Mouse (Mus musculus): ENCODE results near the gene Myom1. TPM values are rescaled to one million over a fixed set of nuclear protein-coding genes. Genes with fewer than 3 reads are reported as not detected.
A peak's percentile ranks its signal among the peaks of the same experiment; 100 is the strongest.

The Myom1 gene
- polyA plus RNA-seq, 1 experiment from 2014 or later, result 10.9 TPM

DNA sequence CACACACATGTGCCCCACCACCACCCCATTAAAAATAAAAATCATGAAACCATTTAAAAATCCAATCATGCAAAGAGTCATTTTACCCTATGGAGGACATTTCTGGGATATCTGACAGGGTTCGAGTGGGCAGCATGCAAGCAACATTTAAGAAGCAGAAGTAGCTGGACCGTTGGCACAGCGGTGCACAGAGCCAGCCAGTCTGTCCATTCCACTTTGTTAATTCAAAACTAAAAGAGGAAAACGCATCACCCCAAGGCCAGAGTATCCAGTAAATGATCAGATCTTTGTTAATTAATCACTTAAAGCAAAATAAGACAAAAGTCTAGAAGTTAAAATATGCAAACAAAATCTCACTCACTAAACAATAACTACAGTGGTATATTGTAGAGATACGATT lies 133.4 kb downstream of the Myom1 start:
- Histone ChIP-seq H3K27ac (no peak overlapping the region), H3K4me3 (no peak overlapping the region), H3K36me3 (no peaks in the 10 kb centered on the region), H3K9me3 (no peaks in the 10 kb centered on the region), H3K27me3 (no peaks in the 10 kb centered on the region), H3K9ac (no peak overlapping the region), H3K4me2 (no peak overlapping the region), H3K4me1 (peaks cover 9% of the 10 kb centered on the region)
- ATAC-seq (ENCODE audit: borderline replicate concordance, extremely low read depth, low FRiP score, low TSS enrichment), result no peak
- 79% methylated on average over 5 of the region's 5 CpGs for WGBS

DNA sequence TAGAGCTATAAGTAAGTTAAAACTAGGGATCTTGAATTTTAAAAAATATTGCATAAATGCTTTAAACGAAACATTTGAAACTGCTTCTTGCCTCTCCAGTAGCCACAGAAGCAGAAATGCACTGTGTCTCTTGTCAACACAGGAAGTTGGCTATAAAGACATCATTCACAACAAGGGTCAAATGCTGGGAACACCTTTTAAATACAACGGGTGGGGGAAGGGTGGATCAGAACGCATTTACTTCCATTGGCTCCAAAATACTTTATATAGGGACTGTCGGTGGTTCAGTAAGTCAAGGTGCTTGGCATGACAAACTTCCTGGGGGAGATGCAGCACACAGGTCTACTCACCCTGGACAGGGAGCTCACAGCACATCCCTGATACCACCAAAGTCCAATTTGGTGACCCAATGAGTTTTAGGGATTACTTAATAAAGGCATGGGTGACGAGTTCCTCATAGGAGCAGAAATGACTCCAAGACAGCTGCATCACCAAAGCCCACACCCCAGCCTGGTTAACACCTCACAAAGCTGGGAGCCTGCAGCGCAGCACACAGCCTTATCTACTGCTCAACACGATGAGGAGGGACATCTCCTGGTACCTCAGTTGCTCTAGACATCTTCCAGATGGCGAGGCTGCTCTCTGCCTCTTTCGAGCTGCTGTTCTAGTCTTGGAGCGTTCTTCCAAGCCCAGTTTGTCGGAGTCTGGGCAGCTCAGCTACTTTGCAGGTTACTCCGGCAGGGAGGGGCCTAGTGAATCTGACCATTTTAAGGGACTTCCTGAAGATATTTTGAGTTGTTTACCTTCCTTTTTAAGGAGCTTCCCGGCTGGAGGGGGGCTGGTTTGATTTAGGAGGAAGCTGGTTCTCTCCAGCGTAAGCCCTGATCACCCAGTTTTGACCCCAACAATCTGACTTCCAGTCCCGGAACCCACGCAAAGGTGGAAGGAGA lies 134.2 kb downstream of the Myom1 start:
- Histone ChIP-seq H3K36me3 (no peaks in the 10 kb centered on the region), H3K9ac (no peak overlapping the region), H3K4me3 (no peak overlapping the region), H3K4me1 (peaks cover 9% of the 10 kb centered on the region), H3K9me3 (no peaks in the 10 kb centered on the region), H3K27me3 (no peaks in the 10 kb centered on the region), H3K4me2 (no peak overlapping the region), H3K27ac (no peak overlapping the region)
- no peak for ATAC-seq (ENCODE audit: borderline replicate concordance, extremely low read depth, low FRiP score, low TSS enrichment)
- 45% methylated on average over 16 of the region's 16 CpGs for WGBS

DNA sequence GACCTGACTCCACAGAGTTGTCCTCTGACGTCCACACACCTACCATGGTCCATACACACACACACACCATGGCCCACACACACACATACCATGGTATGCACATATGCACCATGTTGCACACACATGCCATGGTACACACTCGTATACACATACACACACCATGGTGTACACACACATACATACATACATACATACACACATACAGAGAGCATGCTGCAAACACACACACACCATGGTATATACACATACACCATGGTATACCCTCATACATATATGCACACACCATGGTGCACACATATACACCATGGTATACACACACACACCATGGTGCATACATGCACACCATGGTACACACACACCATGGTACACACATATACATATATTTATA lies 134.9 kb downstream of the Myom1 start:
- ATAC-seq (ENCODE audit: borderline replicate concordance, extremely low read depth, low FRiP score, low TSS enrichment), result peak; percentile 52; the same call in 1 of the 2 replicates
- Histone ChIP-seq H3K4me1 (peaks cover 9% of the 10 kb centered on the region), H3K4me3 (no peak overlapping the region), H3K36me3 (no peaks in the 10 kb centered on the region), H3K9ac (no peak overlapping the region), H3K4me2 (no peak overlapping the region), H3K9me3 (no peaks in the 10 kb centered on the region), H3K27ac (no peak overlapping the region), H3K27me3 (no peaks in the 10 kb centered on the region)
- 61% methylated on average over 2 of the region's 2 CpGs for WGBS

DNA sequence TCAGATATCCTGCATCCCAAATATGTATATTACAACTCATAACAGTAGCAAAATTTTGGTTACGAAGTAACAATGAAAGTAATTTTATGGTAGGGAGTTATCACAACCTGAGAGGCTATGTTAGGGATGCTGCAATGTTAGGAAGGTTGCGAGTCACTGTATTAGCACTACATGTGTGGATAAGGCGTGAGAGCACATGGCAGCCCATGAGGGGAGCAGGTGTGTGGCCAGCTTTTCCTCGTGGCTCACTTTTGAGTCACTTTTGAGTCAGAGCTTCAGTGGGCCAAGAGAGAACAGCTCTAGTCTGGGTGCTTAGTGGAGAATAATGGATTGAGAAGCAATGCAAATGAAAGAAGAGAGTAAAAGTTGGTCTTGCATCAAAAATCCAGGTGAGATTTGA lies 139.6 kb downstream of the Myom1 start:
- Histone ChIP-seq H3K4me3 (no peak overlapping the region), H3K9me3 (no peaks in the 10 kb centered on the region), H3K27ac (no peak overlapping the region), H3K36me3 (no peaks in the 10 kb centered on the region), H3K27me3 (no peaks in the 10 kb centered on the region), H3K4me1 (peaks cover under 1% of the 10 kb centered on the region; the same call in 1 of the 2 replicates), H3K4me2 (no peak overlapping the region), H3K9ac (no peak overlapping the region)
- no peak for ATAC-seq (ENCODE audit: borderline replicate concordance, extremely low read depth, low FRiP score, low TSS enrichment)
- 81% methylated on average over 4 of the region's 4 CpGs for WGBS

DNA sequence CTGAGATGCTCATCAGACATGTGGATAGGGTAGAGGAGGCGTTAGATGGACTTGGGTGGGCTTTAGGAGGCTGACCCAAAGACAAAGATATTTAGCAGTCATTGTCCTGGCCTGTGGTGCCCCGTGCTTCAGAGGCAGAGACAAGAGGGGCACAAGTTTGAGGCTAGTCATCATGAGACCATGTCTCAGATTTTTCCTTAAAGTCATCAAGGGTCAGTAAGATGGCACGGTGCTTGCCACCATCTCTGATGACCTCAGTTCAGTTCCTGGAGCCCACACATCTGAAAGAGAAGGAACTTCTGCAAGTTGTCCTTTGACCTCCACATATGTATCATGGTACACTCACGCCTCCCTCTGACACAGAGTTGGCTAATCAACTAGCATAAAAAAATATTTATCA lies 140.7 kb downstream of the Myom1 start:
- no peaks in the 10 kb centered on the region for H3K27me3 ChIP-seq
- no peak overlapping the region for H3K4me2 ChIP-seq
- no peaks in the 10 kb centered on the region for H3K36me3 ChIP-seq
- 73% methylated on average over 4 of the region's 4 CpGs for WGBS
- no peak for ATAC-seq (ENCODE audit: borderline replicate concordance, extremely low read depth, low FRiP score, low TSS enrichment)
- no peak overlapping the region for H3K9ac ChIP-seq
- H3K4me3 ChIP-seq, result no peak overlapping the region
- H3K27ac ChIP-seq, result no peak overlapping the region
- no peaks in the 10 kb centered on the region for H3K9me3 ChIP-seq
- H3K4me1 ChIP-seq, result no peaks in the 10 kb centered on the region

DNA sequence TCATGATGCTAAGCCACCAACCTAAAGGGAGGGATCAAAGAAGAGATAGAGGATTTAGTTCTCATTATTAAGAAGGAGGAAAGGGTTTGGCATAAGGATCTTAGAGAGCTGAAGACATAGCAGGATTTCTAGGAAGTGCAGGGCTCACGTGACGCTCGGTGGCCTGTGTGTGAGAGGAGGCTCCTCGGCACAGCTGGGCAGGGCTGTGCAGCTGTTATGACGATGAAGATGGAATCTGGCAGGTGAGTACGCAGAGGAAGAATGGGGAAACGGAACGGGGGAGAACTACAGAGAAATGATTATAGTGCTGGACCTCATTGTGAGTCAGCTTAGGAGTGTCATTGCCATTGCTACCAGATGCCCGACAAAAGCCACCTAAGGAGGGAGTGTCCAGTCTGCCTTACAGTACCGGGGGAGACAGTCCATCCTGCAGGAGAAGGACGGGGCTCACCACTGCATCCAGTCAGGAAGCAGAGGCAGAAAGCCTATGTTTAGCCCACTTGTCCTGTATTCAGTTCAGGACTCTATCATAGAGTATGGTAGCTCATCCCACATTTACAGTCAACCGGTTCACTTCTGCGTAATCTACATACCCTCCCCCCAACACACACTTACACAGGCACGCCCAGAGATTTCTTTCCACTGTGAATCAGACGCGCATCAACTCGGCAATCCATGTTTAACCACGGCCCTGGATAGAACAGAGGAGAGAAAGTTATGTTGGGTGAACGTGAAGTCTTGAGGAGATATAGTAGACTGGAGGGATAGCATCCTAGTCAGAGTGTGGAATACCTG lies 142.1 kb downstream of the Myom1 start:
- H3K36me3 ChIP-seq, result no peaks in the 10 kb centered on the region
- H3K4me1 ChIP-seq, result no peaks in the 10 kb centered on the region
- no peaks in the 10 kb centered on the region for H3K27me3 ChIP-seq
- H3K9ac ChIP-seq, result no peak overlapping the region
- no peak for ATAC-seq (ENCODE audit: borderline replicate concordance, extremely low read depth, low FRiP score, low TSS enrichment)
- H3K4me3 ChIP-seq, result no peak overlapping the region
- H3K9me3 ChIP-seq, result no peaks in the 10 kb centered on the region
- 80% methylated on average over 19 of the region's 19 CpGs for WGBS
- H3K27ac ChIP-seq, result no peak overlapping the region
- no peak overlapping the region for H3K4me2 ChIP-seq

DNA sequence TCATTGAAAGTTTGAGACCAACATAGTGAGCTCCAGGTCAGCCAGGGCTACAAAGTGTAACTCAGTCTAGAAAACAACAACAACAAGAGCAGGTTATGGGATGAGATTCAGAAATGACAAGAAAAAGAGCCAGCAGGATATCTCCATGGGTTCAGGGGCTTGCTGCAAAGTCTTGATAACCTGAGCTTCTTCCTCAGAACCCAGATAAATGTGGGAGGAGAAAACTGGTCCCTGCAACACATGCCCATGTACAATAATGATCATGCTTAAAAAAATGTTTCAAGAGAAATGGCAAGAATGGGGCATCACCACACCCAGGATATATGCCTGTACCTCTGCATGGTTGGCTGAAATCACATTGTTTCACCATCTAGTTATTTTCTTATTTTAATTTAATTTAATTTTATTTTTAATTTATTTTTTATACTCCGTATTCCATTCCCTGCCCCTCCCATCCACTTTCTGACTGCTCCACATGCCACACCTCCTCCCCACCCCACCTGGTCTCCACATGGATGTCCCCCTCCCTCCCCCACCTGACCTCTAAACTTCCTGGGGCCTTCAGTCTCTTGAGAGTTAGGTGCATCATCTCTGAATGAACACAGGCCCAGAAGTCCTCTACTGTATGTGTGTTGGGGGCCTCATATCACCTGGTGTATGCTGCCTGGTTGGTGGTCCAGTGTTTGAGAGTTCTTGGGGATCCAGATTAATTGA lies 143.0 kb downstream of the Myom1 start:
- Histone ChIP-seq H3K4me3 (no peak overlapping the region), H3K27me3 (no peaks in the 10 kb centered on the region), H3K4me1 (no peaks in the 10 kb centered on the region), H3K4me2 (no peak overlapping the region), H3K27ac (no peak overlapping the region), H3K36me3 (no peaks in the 10 kb centered on the region), H3K9me3 (no peaks in the 10 kb centered on the region), H3K9ac (no peak overlapping the region)
- no peak for ATAC-seq (ENCODE audit: borderline replicate concordance, extremely low read depth, low FRiP score, low TSS enrichment)
- WGBS, result 85% methylated on average over 1 of the region's 1 CpGs

DNA sequence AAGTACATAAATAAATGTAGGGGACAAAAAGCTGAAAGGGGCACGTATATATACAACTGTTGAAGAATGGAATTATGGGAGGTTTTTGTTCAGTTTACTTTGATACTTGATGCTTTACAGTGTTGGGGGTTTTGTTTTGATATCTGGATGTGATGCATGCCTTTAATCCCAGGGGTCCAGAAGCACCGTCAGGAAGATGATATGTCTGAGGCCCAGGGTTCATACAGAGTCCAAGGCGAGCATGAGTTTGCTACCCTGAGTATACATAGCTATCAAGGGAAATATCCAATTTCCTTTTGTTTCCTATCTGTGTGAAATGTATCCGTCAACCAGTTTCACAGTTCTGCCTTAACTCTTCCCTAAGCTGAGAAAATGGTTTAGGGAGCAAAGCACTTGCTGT lies 150.9 kb downstream of the Myom1 start:
- no peak overlapping the region for H3K4me2 ChIP-seq
- H3K27me3 ChIP-seq, result no peaks in the 10 kb centered on the region
- H3K36me3 ChIP-seq, result no peaks in the 10 kb centered on the region
- no peak overlapping the region for H3K4me3 ChIP-seq
- no peaks in the 10 kb centered on the region for H3K9me3 ChIP-seq
- no peak for ATAC-seq (ENCODE audit: borderline replicate concordance, extremely low read depth, low FRiP score, low TSS enrichment)
- H3K9ac ChIP-seq, result no peak overlapping the region
- 40% methylated on average over 4 of the region's 4 CpGs for WGBS
- peaks cover 22% of the 10 kb centered on the region for H3K4me1 ChIP-seq
- H3K27ac ChIP-seq, result no peak overlapping the region

DNA sequence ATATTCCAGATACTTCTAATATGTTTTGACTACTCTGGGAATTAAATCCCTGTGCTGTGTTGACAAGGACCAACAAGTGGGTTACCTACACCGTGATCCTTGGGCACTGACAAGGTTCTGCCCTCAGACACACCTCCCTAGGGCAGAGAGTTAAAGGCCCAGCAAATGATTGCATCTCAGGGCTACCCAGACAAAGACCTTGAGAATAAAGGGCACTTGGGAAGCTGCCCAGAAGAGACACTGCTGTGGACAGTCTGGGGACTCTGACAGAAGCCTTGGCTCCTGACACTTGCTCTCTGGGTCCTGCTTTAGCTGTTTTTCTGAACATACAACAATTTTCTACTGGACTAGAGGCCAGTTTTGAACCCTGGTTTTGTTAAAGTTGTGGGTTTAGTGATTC lies 152.8 kb downstream of the Myom1 start:
- no peak overlapping the region for H3K27ac ChIP-seq
- H3K9ac ChIP-seq, result no peak overlapping the region
- no peak for ATAC-seq (ENCODE audit: borderline replicate concordance, extremely low read depth, low FRiP score, low TSS enrichment)
- H3K36me3 ChIP-seq, result no peaks in the 10 kb centered on the region
- H3K4me2 ChIP-seq, result no peak overlapping the region
- H3K27me3 ChIP-seq, result no peaks in the 10 kb centered on the region
- peaks cover 30% of the 10 kb centered on the region for H3K4me1 ChIP-seq
- H3K9me3 ChIP-seq, result no peaks in the 10 kb centered on the region
- H3K4me3 ChIP-seq, result no peak overlapping the region
- WGBS, result 55% methylated on average over 1 of the region's 1 CpGs

DNA sequence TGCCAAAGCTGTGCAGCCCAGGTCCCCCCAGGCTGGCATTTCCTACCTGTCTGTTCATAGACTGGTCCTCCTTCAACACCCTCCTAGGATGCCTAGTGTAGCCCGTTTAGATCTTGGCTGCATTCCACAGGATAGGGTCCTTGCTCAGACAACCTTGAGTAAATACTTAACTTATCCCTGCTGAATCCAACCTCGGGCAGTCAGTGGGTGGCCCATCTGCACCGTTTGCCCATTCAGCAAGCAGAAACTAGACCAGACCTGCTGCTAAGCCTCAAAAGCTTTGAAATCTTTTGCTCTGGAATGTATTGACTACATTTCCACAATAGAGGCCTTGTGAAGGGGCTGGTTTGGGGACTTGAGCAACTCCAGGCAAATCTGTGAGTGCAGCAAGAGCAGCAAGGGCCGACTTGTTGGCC lies 156.7 kb downstream of the Myom1 start:
- peak; percentile 87 for ATAC-seq (ENCODE audit: borderline replicate concordance, extremely low read depth, low FRiP score, low TSS enrichment)
- WGBS, result 7% methylated on average over 4 of the region's 4 CpGs

DNA sequence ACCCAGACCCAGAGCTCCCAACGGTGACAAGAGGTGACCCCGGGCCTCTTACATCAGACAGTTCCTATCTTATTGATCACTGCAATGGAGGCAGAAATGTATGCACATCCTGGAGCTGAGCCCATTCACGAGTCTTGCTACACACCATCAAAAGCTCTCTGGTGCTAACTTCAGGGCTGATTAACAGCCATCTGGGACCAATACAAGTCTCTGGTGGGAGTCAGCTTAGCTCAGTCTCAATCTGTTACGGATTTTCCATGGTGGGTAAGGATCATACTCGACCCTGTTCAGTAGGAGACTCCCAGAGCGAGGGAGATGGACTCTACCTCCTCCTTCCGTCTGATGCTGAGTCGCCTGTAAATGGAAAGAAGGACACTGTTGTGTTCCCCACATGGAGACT lies 157.3 kb downstream of the Myom1 start:
- ATAC-seq (ENCODE audit: borderline replicate concordance, extremely low read depth, low FRiP score, low TSS enrichment), result no peak
- H3K9me3 ChIP-seq, result no peaks in the 10 kb centered on the region
- H3K4me1 ChIP-seq, result peaks cover 26% of the 10 kb centered on the region
- no peak overlapping the region for H3K9ac ChIP-seq
- no peaks in the 10 kb centered on the region for H3K27me3 ChIP-seq
- no peak overlapping the region for H3K4me3 ChIP-seq
- 48% methylated on average over 8 of the region's 8 CpGs for WGBS
- H3K27ac ChIP-seq, result peak overlapping the region; percentile 86
- no peaks in the 10 kb centered on the region for H3K36me3 ChIP-seq
- no peak overlapping the region; the same call in 1 of the 2 replicates for H3K4me2 ChIP-seq

More for the DNA sequence above, 156.7 kb downstream of the Myom1 start:
- Histone ChIP-seq H3K27ac (peak overlapping the region; percentile 86), H3K27me3 (no peaks in the 10 kb centered on the region), H3K4me2 (no peak overlapping the region), H3K4me3 (no peak overlapping the region), H3K4me1 (peaks cover 28% of the 10 kb centered on the region), H3K9ac (no peak overlapping the region), H3K36me3 (no peaks in the 10 kb centered on the region), H3K9me3 (no peaks in the 10 kb centered on the region)
